Mouse (Mus musculus): Measurements from ENCODE around the gene Iqcn. TPM values are rescaled to one million over a fixed set of nuclear protein-coding genes. Genes with fewer than 3 reads are reported as not detected.

Iqcn gene
- polyA plus RNA-seq, 1 experiment: 0.01 TPM

DNA sequence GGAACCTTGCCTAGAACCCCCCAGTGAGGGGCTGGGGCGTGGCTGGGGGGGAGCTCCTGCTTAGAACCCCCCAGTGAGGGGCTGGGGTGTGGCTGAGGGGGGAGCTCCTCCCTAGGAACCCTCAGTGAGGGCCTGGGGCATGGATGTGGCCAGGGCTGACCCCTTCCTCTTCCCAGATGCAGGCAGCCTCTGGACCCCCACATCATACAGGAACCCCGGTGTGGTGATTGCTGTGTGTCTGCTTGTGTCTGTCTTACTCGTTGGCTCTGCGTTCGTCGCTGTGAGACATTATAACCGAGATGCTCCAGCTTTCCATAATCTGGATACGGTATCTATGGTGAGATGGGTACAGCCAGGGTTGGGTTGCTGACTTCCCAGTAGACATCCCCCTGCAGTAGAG lies 18.3 kb downstream of the Iqcn start:
- no peak for DNase-seq (ENCODE audit: low read depth, low spot score)
- WGBS: 89% methylated on average over 8 of the region's 8 CpGs

DNA sequence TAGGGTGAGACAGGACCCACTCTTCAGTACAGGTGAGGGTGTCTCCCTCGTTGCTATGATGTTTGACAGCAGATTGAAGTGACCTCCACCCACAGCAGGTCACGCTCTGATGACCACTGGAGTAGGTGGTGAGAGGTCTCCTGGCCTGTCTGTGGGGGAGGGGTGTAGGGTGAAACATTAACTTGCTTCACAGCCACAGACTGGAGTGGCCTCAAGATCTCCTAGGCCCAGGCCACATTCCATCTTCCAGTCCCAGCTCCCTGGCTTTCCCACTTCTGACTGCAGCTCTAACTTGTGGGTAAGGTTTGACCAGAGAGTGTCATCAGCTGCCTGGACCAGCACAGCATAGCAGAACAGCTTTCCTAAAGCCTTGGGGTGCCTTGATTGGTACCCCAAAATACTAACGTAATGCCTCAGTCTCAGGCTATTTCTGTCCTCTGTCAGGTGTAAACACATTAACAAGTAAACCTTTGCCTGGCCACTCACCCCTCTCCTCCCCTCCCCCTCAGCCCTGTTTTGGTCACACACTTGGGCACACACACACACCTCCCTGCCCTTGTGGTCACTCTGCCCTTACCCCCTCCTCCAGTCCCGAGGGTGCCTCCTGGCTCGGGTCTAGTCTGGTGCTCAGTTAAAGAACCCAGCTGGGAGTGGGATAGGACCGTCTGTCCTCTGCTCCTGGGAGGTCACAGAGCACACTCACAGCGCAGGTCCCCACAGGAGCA lies 20.4 kb downstream of the Iqcn start, which contains the start of gene Pde4c:
Pde4c (plus strand) TSS at position 235 of the 725 bp plus-strand sequence.
- WGBS: 71% methylated on average over 7 of the region's 7 CpGs
- no peak for DNase-seq (ENCODE audit: low read depth, low spot score)

DNA sequence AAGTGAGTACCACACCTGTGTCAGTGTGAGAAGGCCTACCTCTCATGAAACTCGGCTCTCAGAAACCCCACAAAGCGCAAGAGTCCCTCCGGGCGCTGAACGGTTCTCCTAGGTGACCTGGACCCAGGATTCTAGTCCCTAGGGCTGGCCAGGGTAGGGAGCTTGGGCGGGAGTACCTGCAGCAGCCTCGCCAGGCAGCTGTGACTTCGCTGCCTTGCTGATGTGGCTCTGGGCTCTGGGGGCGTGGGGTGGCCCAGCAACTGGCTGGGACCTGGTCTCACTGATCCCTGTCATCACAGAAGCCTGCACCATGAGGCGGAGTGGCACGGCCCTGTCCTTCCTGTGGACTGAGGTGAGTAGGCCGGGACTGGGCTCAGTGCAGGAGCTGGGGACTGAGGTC lies 21.0 kb downstream of the Iqcn start:
- WGBS: 82% methylated on average over 12 of the region's 12 CpGs

DNA sequence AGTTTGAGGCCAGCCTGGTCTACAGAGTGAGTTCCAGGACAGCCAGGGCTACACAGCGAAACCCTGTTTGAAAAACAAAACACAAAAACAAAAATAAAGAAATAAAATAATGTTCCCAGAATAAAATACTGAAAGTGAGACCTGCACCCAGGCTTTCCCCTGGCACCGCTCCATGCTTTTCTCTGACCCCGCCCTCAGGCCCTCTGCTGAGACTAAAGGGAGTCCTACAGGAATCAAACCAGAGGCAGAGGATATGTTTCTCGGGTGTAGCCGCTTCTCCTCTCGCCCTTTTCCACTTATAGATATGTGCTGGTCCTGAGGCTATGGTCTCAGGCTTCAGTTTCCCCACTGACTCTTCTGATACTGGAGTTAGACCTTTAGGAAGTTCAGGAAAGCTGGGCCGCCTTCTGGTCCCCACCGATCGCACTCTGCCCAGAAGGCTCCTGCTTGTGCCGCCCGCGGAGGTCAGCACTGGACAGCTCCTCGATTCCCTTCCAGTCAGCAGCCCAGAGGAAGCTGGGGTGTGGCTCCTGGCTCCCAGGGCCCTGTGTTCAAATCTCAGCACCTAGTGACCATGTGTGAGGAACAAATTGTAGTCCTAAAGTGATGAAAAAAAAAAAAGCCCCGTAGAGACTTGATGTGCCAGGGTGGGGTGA lies 22.7 kb downstream of the Iqcn start:
- WGBS: 28% methylated on average over 14 of the region's 14 CpGs
- DNase-seq (ENCODE audit: low read depth, low spot score): no peak

More for the DNA sequence above, 21.0 kb downstream of the Iqcn start:
- DNase-seq (ENCODE audit: low read depth, low spot score): no peak

DNA sequence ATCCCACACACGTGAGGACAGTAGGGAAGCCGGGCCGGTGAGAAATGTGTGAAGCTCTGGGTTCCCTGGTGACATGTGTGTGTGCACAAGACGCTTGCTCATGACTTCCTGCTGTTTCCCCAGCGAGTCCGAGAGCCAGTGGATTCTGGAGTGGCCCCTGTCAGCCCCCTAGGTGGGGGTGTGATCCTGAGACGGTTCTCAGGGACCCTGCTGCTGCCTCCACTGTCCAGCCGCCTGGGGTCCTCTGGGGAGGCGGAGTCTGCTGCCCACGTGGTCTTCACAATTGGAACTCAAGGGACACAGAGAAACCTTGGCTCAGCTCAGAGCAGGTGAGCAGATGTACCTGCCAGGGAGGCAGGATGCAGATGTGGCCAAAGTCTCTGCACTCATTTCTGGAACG lies 23.5 kb downstream of the Iqcn start:
- DNase-seq (ENCODE audit: low read depth, low spot score): no peak
- 55% methylated on average over 11 of the region's 11 CpGs for WGBS

DNA sequence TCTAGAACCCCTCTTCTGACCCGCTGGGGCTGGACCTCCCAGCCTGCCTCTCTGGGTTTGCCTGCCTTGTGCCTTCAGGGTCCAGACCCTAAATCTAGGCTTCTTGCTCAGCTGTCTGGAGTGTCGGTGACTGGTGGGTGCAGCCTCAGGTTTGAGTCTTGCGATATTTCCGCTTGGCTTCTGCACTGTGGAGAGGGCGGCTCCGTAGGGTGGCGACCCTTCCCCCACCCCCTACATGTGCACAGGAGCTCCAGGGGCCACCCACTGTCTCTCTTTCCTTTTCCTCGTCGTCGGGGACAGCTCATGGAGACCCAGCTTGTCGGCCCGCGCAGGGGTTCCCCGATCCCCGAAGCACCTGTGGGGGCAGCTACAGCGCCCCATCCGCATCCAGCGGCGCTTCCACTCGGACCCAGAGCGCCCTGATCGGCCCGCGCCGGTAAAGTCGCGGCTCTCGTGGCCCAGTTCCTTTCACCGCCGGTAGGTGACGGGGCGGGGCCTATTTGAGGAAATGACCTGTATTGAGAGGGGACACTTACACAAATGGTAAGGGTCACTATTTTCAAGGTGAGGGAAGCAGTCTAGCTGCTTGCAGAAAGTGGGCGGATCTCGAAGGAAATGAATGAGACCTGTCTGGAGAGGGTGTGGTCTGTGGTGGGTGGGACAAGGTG lies 26.7 kb downstream of the Iqcn start:
- 3% methylated on average over 34 of the region's 34 CpGs for WGBS
- no peak for DNase-seq (ENCODE audit: low read depth, low spot score)

DNA sequence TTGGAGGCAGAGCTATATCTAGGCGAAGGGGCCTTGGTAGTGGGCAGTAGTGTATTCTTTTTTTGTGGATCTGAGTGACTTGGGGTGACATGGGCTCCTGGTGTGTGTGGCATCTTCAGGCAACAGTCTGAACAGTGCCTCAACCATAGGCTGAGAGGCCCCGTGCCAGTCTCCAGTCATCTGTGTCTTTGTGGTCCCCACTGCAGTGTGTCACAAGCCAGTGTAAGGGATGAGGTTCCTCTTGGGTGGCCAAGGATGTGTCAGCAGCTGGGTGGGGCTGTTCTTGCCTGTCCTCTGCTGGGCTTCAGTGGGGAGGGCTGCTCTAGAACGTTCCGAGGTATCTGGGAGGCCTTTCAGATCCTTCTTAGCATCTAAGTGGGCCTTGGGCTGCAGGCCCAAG lies 27.7 kb downstream of the Iqcn start:
- WGBS: 74% methylated on average over 4 of the region's 4 CpGs

DNA sequence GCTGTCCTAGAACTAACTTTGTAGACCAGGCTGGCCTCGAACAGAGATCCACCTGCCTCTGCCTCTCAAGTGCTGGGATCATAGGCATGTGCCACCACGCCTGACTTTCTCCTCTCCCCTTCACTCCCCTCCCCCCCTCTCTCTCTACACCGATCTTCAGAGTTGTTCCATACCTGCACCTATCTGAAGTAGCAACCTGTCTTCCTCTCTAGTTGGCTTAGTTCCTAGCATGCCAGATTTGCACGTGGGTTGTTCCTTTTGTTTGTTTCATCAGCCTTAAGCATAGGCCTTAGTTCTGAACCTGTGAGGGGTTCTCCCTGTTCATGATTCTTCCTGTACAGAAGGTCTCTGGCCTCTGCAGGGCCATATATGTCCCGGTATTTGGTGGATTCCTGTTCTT lies 34.4 kb downstream of the Iqcn start:
- WGBS: 60% methylated on average over 5 of the region's 5 CpGs
- DNase-seq (ENCODE audit: low read depth, low spot score): no peak

More for the DNA sequence above, 27.7 kb downstream of the Iqcn start:
- DNase-seq (ENCODE audit: low read depth, low spot score): no peak

DNA sequence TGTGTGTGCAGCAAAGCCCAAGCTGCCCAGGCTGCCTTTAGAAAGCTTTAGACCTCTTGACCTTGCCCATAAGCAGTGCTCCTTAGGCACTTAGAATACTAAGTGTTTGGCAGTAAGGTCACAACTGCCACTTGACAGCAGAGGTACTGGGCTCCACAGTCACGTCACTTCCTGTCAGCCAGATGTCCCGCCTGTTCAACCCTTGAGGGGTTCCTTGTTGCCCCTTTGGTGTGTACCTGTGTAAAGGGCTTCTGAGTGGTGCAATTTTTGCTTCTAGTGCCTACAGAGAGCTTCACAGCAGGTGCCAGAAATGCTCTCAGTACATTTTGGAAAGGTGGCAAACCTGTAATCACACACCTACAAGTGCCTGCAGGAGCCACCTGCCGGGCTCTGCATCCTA lies 35.0 kb downstream of the Iqcn start:
- 59% methylated on average over 3 of the region's 3 CpGs for WGBS
- no peak for DNase-seq (ENCODE audit: low read depth, low spot score)

DNA sequence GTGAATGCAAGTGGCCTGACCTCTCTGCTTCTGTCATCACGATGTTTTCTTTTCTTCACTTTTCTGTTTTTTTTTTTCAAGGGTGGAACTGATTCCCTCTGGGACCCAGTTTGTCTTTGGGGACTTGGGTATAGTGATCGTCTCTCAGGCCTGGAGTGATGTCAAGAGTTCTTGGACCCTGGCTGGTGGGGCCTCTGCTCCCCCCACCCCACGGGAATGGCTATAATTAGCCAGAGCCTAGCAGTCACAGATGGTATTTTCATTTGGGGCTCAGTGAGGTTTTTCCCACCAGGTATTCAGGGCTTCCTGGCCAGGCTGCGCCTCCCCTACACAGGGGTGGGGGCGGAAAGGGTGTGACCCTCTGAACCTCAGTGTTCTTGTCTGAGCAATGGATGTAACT lies 38.4 kb downstream of the Iqcn start:
- DNase-seq (ENCODE audit: low read depth, low spot score): no peak
- 54% methylated on average over 5 of the region's 5 CpGs for WGBS

DNA sequence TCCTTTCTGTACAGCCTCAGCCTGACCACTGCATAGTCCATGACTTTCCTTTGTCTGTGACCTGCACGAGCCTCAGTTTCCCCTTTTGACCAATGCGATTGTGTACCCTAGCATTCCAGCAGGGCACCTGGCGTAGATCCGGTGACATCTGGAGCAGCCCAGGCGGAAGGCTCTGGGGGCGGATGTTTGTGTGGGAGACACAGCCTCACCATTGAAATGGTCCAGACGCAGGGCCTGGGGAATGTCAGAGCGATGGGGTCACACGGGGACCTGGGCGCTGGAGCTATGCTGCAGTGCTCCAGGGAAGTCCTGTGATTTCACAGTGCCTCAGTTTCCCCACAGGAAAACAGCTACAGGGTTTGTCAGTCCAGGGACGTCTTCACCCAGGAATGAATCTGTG lies 38.9 kb downstream of the Iqcn start:
- 68% methylated on average over 11 of the region's 11 CpGs for WGBS
- no peak for DNase-seq (ENCODE audit: low read depth, low spot score)

DNA sequence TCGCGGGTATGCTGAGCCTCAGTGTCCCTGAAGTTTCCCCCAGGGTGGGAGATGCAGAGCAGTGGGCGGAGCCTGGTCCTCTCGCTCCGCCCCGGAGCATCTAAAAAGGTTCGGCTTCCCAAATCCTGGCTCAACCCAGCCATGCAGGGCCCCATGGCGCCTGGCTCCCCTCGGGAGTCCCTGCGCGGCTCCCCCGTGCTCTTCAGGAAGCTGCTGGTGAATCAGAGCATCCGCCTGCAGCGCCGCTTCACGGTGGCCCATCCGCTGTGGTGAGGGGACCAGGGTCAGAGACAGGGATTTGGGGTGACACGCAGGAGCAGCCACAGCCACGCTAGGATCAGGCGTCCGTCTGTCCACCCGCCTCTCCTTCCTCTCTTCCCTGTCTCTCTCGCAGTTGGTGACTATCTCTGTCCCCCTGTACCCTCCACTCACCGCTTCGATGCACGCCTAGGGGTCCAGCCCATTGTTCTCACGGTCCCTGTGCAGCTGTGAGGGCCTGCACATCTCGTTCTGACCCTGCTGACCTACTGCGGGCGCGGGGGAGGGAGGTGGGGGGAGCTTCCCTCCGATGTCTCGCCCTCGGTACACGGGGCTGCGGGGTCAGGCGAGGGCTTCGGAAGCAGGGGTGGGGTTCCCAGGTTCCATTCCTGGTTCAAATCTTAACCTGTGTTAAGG lies 39.9 kb downstream of the Iqcn start:
- WGBS: 15% methylated on average over 38 of the region's 38 CpGs
- DNase-seq (ENCODE audit: low read depth, low spot score): no peak

DNA sequence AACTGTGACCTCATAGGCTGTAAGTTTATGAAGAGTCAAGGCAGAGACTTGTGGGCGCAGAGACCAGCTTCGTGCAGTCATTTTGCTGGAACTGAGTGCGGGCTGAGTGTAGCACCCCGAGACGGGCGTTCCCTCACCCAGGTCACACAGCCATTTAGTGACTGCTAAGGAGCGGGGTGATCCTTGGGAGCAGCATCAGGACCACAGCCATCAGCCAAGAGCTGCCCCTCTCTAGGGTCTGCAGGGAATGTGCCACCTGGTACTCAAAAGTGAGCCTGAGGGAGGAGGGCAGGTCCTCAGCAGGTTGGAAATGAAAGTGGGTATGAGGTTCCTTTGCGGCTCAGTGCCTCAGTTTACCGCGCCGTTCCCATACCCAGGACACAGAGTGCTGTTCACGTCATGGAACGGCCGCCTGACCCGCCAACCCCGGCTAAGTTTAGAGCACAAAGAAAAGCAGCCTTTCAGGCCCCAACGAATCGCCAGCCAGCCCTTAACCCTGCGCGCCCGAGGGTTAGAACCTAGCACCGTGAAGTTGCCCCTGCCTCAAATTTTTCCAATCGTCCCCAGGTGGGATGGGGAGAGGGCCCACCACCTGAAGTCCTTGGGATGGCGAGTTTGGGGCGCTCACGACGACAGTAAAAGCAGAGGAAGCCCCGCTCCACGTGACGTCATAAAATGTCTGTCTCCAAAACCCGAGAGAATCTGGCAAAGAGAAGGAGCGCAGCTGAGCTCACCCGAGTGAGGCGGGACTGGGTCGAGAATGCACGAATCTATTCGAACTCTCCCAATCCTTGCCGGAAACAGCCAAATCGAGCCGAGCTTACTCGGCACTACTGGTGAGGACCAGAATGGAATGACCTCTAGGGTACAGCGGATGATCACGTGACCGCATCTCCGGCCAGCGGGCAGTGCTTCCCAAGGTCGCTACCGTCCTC lies 40.7 kb downstream of the Iqcn start:
- WGBS: 9% methylated on average over 48 of the region's 48 CpGs
- no peak for DNase-seq (ENCODE audit: low read depth, low spot score)

DNA sequence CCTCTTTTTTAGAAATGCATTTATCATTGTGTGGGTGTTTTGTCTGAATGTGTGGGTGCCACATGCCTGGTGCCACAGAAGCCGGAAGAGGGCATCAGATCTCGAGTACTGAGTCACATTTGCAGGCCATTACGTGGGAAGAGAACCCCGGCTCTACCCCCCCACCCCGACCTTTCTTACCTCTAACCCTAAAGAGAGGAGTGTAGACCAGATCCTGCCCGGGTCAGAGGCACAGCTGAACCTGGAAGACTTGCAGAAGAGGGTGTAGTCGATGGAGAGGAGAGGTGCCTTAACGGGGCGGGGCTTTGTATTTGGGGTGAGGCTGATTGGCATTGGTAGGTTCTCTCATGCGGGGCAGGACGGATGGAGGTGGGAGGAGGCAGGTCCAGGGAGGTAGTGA lies 41.5 kb downstream of the Iqcn start:
- no peak for DNase-seq (ENCODE audit: low read depth, low spot score)
- WGBS: 36% methylated on average over 11 of the region's 11 CpGs

DNA sequence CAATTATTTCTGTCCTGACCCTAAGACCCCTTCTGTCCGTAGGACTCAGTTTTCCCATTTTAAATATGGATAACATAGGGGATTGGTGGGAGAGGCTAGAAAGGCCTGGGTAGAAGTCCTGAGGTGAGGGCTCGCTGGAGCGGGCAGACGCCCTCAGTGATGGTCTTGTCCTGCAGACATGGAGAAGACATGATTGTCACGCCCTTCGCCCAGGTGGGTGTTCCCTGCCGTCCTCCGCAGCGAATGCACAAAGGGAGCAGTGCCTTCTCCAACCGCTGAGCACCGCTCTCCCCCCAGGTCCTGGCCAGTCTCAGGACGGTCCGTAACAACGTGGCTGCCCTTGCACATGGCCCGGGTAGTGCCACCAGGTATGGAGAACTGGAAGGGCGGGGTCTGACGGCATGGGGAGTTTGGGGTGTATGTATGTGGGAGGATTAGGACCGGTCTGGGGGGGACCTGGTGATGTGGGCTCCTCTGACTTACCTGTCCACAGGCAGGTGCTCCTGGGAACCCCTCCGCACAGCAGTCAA lies 42.5 kb downstream of the Iqcn start:
- no peak for DNase-seq (ENCODE audit: low read depth, low spot score)
- 63% methylated on average over 19 of the region's 19 CpGs for WGBS

DNA sequence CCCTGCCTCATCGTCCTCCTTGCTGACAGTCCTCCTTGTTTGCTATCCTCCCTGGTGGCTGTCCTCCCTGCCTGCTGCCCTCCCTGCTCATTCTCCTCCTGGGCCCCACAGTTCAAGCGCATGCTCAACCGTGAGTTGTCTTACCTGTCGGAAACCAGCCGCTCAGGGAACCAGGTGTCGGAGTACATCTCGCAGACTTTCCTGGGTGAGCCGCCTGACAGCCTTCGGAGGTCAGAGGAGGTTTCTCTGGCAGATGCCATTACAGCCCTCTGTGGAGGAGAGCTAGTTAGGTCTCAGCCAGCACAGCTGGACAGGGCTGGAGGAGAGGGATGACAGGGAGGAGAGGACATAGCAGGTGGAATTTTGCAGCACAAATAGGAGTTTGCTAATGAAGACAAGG lies 43.4 kb downstream of the Iqcn start:
- 42% methylated on average over 9 of the region's 9 CpGs for WGBS
- no peak for DNase-seq (ENCODE audit: low read depth, low spot score)

DNA sequence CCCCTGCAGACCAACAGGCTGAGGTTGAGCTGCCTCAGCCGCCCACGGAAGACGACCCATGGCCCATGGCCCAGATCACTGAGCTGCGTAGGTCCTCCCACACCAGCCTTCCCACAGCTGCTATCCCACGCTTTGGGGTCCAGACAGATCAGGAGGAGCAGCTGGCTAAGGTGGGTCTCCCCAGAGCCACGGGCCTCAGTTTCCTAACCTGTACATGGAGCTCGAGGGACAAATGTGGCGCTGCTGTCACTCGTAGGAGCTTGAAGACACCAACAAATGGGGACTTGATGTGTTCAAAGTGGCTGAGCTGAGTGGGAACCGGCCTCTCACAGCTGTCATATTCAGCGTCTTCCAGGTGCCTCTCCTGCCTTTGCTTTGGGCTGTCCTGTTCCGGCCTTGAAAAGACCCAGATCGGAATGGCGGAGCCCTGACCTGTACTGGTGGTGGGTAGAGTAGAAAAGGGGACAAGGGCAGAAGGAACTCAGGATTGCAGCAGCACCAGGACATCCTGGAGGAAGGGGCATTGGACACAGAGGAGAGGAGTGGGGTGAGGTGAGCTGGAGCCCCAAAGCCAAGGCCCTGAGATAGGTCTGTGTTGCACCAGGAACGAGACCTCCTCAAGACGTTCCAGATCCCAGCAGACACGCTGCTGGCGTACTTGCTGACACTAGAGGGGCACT lies 44.1 kb downstream of the Iqcn start:
- no peak for DNase-seq (ENCODE audit: low read depth, low spot score)
- 85% methylated on average over 18 of the region's 18 CpGs for WGBS

DNA sequence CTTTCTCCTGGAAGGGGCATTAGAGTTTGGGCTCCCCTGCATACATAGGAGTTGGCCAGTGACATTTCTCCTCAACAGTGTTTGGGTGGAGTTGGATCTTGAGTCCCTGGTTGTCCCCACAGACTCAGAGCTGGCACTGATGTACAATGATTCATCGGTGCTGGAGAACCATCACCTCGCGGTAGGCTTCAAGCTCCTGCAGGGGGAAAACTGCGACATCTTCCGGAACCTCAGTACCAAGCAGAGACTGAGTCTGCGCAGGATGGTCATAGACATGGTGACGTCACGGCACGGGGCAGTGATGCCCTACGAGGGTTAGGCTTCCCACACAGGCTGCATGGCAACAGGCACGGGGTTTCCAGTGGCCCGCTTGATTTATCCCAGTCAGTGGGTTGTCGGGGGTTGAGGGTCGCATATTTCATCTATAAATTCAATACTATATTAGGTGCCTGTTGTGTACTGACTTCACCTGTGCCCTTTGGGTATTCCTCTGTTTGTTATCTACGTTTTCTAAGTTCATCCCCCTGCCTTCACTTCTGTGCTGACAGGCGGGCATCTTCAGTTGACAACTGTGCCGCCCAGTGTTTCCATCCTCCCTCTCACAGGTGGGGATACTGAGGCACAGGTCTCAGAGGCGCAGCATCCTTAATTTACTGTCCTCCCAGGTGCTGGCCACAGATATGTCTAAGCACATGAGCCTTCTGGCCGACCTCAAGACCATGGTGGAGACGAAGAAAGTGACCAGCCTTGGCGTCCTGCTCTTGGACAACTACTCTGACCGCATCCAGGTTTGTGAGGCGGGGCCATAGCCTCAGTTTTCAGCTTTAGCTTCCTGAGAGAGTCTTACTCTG lies 45.2 kb downstream of the Iqcn start:
- DNase-seq (ENCODE audit: low read depth, low spot score): no peak
- 86% methylated on average over 23 of the region's 23 CpGs for WGBS

All from large intestine, adult 2 months (tissue).